Mouse (Mus musculus): ENCODE results near the gene Mien1.

The Mien1 gene

GRCm38 (mm10) chr11:98393317-98393716 is 45.5 kb downstream of the Mien1 start:
- in situ Hi-C loops (cut with MboI; ENCODE audit: unreplicated experiment in 2 of 2): no loop called here

GRCm38 (mm10) chr11:98392645-98393044 is 46.1 kb downstream of the Mien1 start:
- in situ Hi-C loops (cut with MboI; ENCODE audit: unreplicated experiment in 2 of 2): no loop called here

DNA sequence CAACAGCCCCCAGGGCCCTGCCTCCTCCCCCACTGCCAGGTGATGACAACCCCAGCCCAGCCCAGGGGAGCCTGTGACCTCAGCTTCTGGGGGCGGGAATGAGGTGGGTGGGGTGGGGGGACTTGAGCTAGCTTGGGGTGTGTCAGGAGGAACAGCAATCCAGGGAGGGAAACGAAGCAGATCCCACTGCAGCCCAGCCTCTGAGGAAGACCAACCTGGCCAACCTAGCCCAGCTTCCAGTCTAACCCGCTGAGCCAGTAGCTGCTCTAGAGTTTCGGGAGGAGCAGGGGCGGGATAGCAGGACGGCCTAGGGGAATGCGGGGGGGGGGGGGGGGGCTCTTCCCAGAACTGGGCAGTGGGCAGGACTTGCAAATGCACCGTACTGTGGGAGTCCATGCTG is 46.8 kb downstream of the Mien1 start:
- in situ Hi-C loops (cut with MboI; ENCODE audit: unreplicated experiment in 2 of 2): no loop called here

DNA sequence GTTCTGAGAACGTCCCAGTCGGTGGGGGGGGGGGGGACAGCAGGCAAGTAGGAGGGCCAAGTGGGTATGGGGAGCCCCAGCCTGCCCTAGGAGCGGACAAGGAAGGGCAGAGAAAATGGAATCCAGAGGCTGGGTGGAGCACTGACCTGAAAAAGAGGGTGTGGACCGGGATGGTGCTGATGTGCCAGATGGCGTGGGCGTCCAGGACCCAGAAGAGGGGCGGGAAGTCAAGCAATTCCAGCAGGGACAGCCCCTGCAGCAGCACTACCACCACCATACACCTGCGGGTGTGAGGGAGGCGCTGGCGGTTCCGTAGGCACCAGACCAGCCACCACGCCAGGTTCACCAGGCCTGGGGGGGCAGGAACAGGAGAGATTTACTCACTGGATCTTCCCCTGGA is 48.6 kb downstream of the Mien1 start:
- in situ Hi-C loops (cut with MboI; ENCODE audit: unreplicated experiment in 2 of 2): no loop called here

- in situ Hi-C loops (cut with MboI; ENCODE audit: unreplicated experiment in 2 of 2): loop anchor here (5.0 kb wide), 2 partner anchors 47 to 122 kb away; no protein-coding TSS in a partner anchor
Observed at GRCm38 (mm10) chr11:98389221-98389780, 49.5 kb downstream of the Mien1 start.

GRCm38 (mm10) chr11:98388282-98388681 is 50.5 kb downstream of the Mien1 start:
- in situ Hi-C loops (cut with MboI; ENCODE audit: unreplicated experiment in 2 of 2): loop anchor here (5.0 kb wide), 2 partner anchors 46 to 121 kb away; no protein-coding TSS in a partner anchor

Measured in v-Abl transformed pro-B cells (cell line).